Mouse (Mus musculus): ENCODE data around the gene Hoxb13.

Hoxb13 gene

GRCm38 (mm10) chr11:96189810-96190522 is 4.2 kb upstream of the Hoxb13 start:
- no peak for DNase-seq (ENCODE audit: low spot score)

GRCm38 (mm10) chr11:96191132-96191531 is 3.0 kb upstream of the Hoxb13 start:
- no peak for DNase-seq (ENCODE audit: low spot score)

DNA sequence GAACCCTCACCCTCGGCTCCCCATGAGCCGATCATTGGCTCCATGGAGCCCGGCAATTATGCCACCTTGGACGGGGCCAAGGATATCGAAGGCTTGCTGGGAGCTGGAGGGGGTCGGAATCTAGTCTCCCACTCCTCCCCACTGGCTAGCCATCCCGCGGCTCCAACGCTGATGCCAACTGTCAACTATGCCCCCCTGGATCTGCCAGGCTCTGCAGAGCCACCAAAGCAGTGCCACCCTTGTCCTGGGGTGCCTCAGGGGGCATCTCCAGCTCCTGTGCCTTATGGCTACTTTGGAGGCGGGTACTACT is 240 bp downstream of the Hoxb13 start:
- DNase-seq (ENCODE audit: low spot score): no peak

GRCm38 (mm10) chr11:96194961-96195640 is 985 bp downstream of the Hoxb13 start:
- DNase-seq (ENCODE audit: low spot score): no peak

GRCm38 (mm10) chr11:96195769-96196280 is 1.7 kb downstream of the Hoxb13 start:
- DNase-seq (ENCODE audit: low spot score): no peak

- DNase-seq (ENCODE audit: low spot score): no peak
Observed at GRCm38 (mm10) chr11:96198642-96199041, 4.5 kb downstream of the Hoxb13 start.

GRCm38 (mm10) chr11:96199181-96200086 is 5.3 kb downstream of the Hoxb13 start:
- DNase-seq (ENCODE audit: low spot score): no peak

DNA sequence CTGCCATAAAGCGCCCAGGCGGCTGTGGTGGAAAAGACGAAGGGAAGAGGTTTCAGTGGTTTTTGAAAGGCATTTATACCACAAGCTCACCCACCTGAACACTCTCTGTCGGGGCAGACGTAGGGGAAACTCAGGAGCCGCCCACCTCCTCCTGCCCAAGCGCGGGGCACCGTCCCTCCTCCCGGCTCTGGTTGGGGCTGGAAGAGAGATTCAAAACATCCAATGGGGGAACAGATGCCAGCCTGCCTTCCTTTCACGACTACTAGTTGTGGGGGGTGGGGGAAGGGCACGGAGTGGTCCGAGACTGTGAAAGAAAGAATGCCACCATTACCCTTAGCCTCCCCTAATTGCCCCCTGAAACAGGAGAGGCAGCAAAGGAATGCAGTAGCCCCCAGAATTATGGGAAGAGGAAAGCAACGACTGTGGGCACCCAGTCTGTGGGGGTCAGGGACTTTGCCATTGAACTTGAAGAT is 6.1 kb downstream of the Hoxb13 start:
- DNase-seq (ENCODE audit: low spot score): no peak

- no peak for DNase-seq (ENCODE audit: low spot score)
Observed at GRCm38 (mm10) chr11:96201741-96202140, 7.6 kb downstream of the Hoxb13 start.

DNA sequence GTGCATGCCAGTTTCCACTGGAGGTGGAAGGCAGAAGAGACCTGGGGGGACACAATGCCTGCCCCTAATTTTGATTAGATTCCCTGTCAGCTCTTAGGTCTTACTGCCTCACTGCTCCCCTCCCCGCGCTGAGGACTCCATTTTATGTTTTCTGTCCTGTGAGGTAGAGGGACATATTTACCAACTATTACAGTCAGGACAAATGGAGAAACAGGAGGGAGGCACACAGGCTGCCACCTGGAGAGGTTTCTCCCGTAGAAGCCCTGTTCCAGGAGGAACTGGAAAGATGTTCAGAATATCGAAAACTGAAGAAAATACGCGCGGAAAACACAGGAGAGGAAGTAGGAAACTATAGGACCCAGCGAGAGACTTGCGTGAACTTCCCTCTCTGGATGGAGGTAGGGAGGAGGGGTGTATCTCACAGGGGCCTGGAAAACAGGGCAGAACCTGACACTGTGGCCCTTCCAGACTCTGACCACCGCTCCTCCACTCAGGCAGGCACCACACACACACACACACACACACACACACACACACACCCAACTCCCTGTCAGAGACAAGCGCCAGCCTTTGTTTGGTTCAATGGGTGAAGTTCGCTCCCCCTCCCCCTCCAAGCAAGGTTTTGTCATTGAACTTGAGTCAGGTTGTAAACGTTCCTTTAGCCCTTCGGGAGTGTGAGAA is 8.4 kb downstream of the Hoxb13 start:
- DNase-seq (ENCODE audit: low spot score): no peak

GRCm38 (mm10) chr11:96203182-96203788 is 9.2 kb downstream of the Hoxb13 start:
- no peak for DNase-seq (ENCODE audit: low spot score)

DNA sequence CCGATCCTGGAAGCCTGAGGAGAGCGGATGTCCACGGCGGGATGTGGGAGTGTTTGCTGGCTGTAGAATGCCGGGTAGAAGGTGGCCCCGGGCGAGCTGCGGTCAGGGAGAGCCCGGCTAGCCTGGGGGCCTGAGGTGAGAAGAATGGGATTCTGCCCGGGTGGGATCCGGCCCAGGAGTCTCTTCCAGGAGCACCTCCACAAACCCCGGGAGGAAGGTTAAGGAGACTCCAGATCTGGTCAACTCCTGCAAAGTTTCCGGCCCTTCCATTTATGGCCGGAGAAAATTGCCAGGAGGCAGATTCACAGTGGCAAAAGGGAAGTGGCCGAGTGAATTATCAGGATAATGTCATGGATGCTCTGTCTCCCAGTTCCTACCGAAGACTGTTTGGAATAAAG is 9.7 kb downstream of the Hoxb13 start:
- no peak for DNase-seq (ENCODE audit: low spot score)

- no peak for DNase-seq (ENCODE audit: low spot score)
Observed at GRCm38 (mm10) chr11:96204351-96204750, 10.2 kb downstream of the Hoxb13 start.

DNA sequence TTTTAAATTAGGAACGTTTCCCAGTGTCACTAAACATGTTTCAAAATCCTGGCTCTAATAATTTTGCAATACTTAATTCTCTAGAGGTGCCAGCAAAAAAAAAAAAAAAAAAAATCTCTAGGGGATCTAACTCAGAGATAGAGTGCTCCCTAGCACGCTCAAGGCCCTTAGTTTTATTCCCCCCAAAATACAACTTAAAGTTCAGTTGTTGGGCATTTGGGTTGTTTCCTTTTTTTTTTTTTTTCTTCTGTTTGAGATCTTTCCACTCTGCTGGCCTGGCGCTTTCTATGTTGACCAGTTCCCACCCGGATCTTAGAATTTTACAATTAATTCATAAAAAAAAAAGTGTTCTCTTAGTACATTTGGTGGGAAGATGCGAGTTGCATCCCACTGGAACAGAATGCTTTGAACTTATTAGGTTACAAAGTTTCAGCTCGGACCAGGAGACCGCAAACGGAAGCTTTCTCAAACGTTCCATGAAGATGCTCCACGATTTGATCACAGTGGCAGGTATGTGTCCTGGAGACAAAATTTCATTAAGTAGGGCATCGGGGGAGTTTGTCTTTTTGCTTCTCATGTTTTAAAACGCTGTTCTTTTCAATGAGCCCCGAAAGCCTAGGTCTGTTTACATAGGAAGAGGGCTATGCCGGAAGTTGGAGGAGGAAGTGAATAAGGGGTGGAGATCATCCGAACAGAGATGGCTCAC is 11.5 kb downstream of the Hoxb13 start:
- DNase-seq (ENCODE audit: low spot score): no peak

- no peak for DNase-seq (ENCODE audit: low spot score)
Observed at GRCm38 (mm10) chr11:96223813-96224212, 29.7 kb downstream of the Hoxb13 start.

- no peak for DNase-seq (ENCODE audit: low spot score)
Observed at GRCm38 (mm10) chr11:96227676-96228075, 33.6 kb downstream of the Hoxb13 start.

GRCm38 (mm10) chr11:96234906-96235305 is 40.8 kb downstream of the Hoxb13 start:
- DNase-seq (ENCODE audit: low spot score): no peak

DNA sequence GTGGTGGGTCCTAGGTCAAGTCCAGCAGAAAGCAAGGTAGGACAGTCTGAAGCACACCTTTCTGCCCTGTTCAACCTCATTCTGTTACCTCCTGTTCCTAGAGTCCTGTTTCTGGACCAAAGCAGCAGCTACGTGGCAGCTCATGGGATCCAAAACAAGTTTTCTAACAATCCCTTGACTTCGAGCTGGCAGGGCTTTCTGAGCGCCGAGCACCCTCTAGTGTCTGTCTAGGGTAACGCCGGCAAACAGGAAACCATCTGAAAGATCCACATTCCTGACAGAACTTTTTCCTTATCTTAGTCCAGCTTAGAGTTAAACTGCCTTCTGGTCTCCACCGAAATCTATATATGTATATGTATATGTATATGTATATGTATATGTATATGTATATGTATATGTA is 46.1 kb downstream of the Hoxb13 start:
- DNase-seq (ENCODE audit: low spot score): no peak

Data from layer of hippocampus, adult 9-10 months (tissue).